Mouse (Mus musculus): ENCODE measurements around the gene Pigf. TPM values are rescaled to one million over a fixed set of nuclear protein-coding genes. Genes with fewer than 3 reads are reported as not detected.

Gene Pigf
- 31.6 and 32.7 TPM in 2 replicates for polyA plus RNA-seq (2021; fragmentation: Nextera tagmentation)
- long read RNA-seq, experiment 1, transcript Pigf-201 (6 exons, 988 nt), result major isoform, 26 of 35 reads
- long read RNA-seq, experiment 1, partial matches to known transcripts, result 5 of 35 reads
- long read RNA-seq, experiment 1, other reads (novel, unspliced or antisense), result 4 of 35 reads
- long read RNA-seq, experiment 2, transcript Pigf-201 (6 exons, 988 nt), result major isoform, 8 of 13 reads
- long read RNA-seq, experiment 2, partial matches to known transcripts, result 4 of 13 reads
- long read RNA-seq, experiment 2, other reads (novel, unspliced or antisense), result 1 of 13 reads

GRCm38 (mm10) chr17:87025269-87025949 lies at the start of gene Pigf, which contains the start of gene Cript:
Gene Pigf, minus strand, starts transcription at chr17:87025406.
Gene Cript, plus strand, starts transcription at chr17:87025550.

GRCm38 (mm10) chr17:86962894-86963585 lies 62.2 kb downstream of the Pigf start, which contains the start of gene Rhoq:
Gene Rhoq, plus strand, starts transcription at chr17:86963082.

GRCm38 (mm10) chr17:86947840-86948796 lies 77.1 kb downstream of the Pigf start, which contains the start of gene Atp6v1e2:
Gene Atp6v1e2, minus strand, starts transcription at chr17:86947897.

Other genes with a start within 250 kb of the Pigf start
- not detected in 2 replicates for gene Tmem247, start 108.1 kb downstream of the Pigf start, polyA plus RNA-seq (2021; fragmentation: Nextera tagmentation)
- not detected in 2 replicates for gene Atp6v1e2, start 77.5 kb downstream of the Pigf start, polyA plus RNA-seq (2021; fragmentation: Nextera tagmentation)
- 3.1 and 3.2 TPM in 2 replicates for gene Rhoq, start 62.3 kb downstream of the Pigf start, polyA plus RNA-seq (2021; fragmentation: Nextera tagmentation)
- 160 and 179 TPM in 2 replicates for gene Cript, start 144 bp upstream of the Pigf start, polyA plus RNA-seq (2021; fragmentation: Nextera tagmentation)
- 28.3 and 36.4 TPM in 2 replicates for gene Socs5, start 82.3 kb upstream of the Pigf start, polyA plus RNA-seq (2021; fragmentation: Nextera tagmentation)
- 104 and 120 TPM in 2 replicates for gene Mcfd2, start 240.5 kb upstream of the Pigf start, polyA plus RNA-seq (2021; fragmentation: Nextera tagmentation)

All from layer of hippocampus, adult 6 months (tissue).